7 mouse cellular contexts compared by ENCODE assay signal in genomic region chr17:80800877-80801276, GRCm38 (mm10).
DNase-seq lines count a peak whose midpoint lies in the region; ATAC-seq lines count a peak whose summit lies in the region.

No protein-coding gene starts in this region.

- ATAC-seq in kidney, embryonic 16.5 days (ENCODE audit: low FRiP score, low TSS enrichment), result no peak
- ATAC-seq in embryonic facial prominence, embryonic 12.5 days (ENCODE audit: insufficient number of reproducible peaks, insufficient read depth, low FRiP score, low TSS enrichment), result no peak
- no peak for ATAC-seq in liver, embryonic 15.5 days (ENCODE audit: insufficient read depth)
- no peak for ATAC-seq in erythroblast, adult 5-6 weeks (replicated peaks; ENCODE audit: low FRiP score, poor library complexity, severe bottlenecking)

- DNase-seq in kidney, postnatal 10 days, result no peak
- DNase-seq in urinary bladder, postnatal 14 days (ENCODE audit: low spot score), result no peak

- no peak overlapping the region for H3K4me3 ChIP-seq in kidney, embryonic 16.5 days (ENCODE audit: low read length)
- H3K4me3 ChIP-seq in brown adipose tissue, adult 24 weeks (ENCODE audit: insufficient read depth, low read depth, low read length), result peak overlapping the region; percentile 42
- H3K4me3 ChIP-seq in embryonic facial prominence, embryonic 12.5 days, result no peak overlapping the region
- no peak overlapping the region for H3K4me3 ChIP-seq in liver, embryonic 15.5 days (replicated peaks)

- H3K36me3 ChIP-seq in kidney, embryonic 16.5 days (ENCODE audit: insufficient read depth, low read length), result no peaks in the 10 kb centered on the region
- H3K36me3 ChIP-seq in embryonic facial prominence, embryonic 12.5 days, result no peaks in the 10 kb centered on the region
- no peaks in the 10 kb centered on the region for H3K36me3 ChIP-seq in liver, embryonic 15.5 days (replicated peaks)

- 68% methylated on average over 13 of the region's 13 CpGs for WGBS in kidney, embryonic 16.5 days
- WGBS in embryonic facial prominence, embryonic 12.5 days, result 74% methylated on average over 13 of the region's 13 CpGs
- 54% methylated on average over 13 of the region's 13 CpGs for WGBS in liver, embryonic 15.5 days (ENCODE audit: insufficient replicate concordance)

- no peaks in the 10 kb centered on the region for H3K9me3 ChIP-seq in kidney, embryonic 16.5 days (ENCODE audit: low read length)
- H3K9me3 ChIP-seq in embryonic facial prominence, embryonic 12.5 days, result no peaks in the 10 kb centered on the region
- H3K9me3 ChIP-seq in liver, embryonic 15.5 days (replicated peaks), result no peaks in the 10 kb centered on the region

- no peak overlapping the region; the same call in 1 of the 2 replicates for H3K4me2 ChIP-seq in kidney, embryonic 16.5 days (replicated peaks; ENCODE audit: low read depth, low read length)
- H3K4me2 ChIP-seq in embryonic facial prominence, embryonic 12.5 days (replicated peaks), result 0 out of 2 replicates have a peak overlapping the region, but pooled peaks have one; percentile 11
- H3K4me2 ChIP-seq in liver, embryonic 15.5 days, result peak overlapping the region; percentile 29; the same call in 1 of the 2 replicates

- peak overlapping the region; percentile 30; the same call in 1 of the 2 replicates for H3K27ac ChIP-seq in kidney, embryonic 16.5 days (ENCODE audit: low read length)
- peak overlapping the region; percentile 100 for H3K27ac ChIP-seq in brown adipose tissue, adult 24 weeks (replicated peaks; ENCODE audit: low read depth, low read length)
- H3K27ac ChIP-seq in embryonic facial prominence, embryonic 12.5 days, result peak overlapping the region; percentile 60; the same call in 1 of the 2 replicates
- no peak overlapping the region for H3K27ac ChIP-seq in liver, embryonic 15.5 days (replicated peaks)

- peaks cover 29% of the 10 kb centered on the region for H3K4me1 ChIP-seq in kidney, embryonic 16.5 days (ENCODE audit: insufficient read depth, low read length)
- peaks cover 22% of the 10 kb centered on the region; the same call in 1 of the 2 replicates for H3K4me1 ChIP-seq in brown adipose tissue, adult 24 weeks (ENCODE audit: control insufficient read depth, insufficient read depth, insufficient read length, low read length)
- H3K4me1 ChIP-seq in embryonic facial prominence, embryonic 12.5 days, result peaks cover 19% of the 10 kb centered on the region
- H3K4me1 ChIP-seq in liver, embryonic 15.5 days (replicated peaks), result 0 out of 2 replicates have a peak, but pooled peaks cover 5% of the 10 kb centered on the region

- H3K9ac ChIP-seq in kidney, embryonic 16.5 days (replicated peaks; ENCODE audit: low read length), result no peak overlapping the region; the same call in 1 of the 2 replicates
- H3K9ac ChIP-seq in embryonic facial prominence, embryonic 12.5 days, result no peak overlapping the region
- no peak overlapping the region for H3K9ac ChIP-seq in liver, embryonic 15.5 days

- H3K27me3 ChIP-seq in kidney, embryonic 16.5 days (ENCODE audit: insufficient read depth, low read length), result no peaks in the 10 kb centered on the region
- H3K27me3 ChIP-seq in embryonic facial prominence, embryonic 12.5 days, result no peaks in the 10 kb centered on the region
- no peaks in the 10 kb centered on the region for H3K27me3 ChIP-seq in liver, embryonic 15.5 days
